Mouse (Mus musculus) liver, adult 2 months (tissue): ENCODE measurements around the gene Lrrc1. TPM values are rescaled to one million over a fixed set of nuclear protein-coding genes. Genes with fewer than 3 reads are reported as not detected.

Source experiments
- DNase-seq: peaks from one replicate; pipeline ENCODE4 v3.0.0-alpha.2; 2011; ENCODE audit warnings: low read depth, low spot score; ENCODE audit errors: extremely low read depth
- H3K27ac ChIP-seq: fragments of 200-500 bp; replicated peaks from 2 replicates; pipeline ENCODE4 v1.5.1; 2012; ENCODE audit warnings: low read depth, mild to moderate bottlenecking, control low read depth, inconsistent platforms, low read length; ENCODE audit not compliant: insufficient read depth
- H3K27me3 ChIP-seq: fragments of 200-500 bp; 2 replicates; pipeline ENCODE4 v1.6.1; 2012; ENCODE audit warnings: mild to moderate bottlenecking, moderate library complexity, low read length, inconsistent platforms; ENCODE audit not compliant: control insufficient read depth, insufficient read depth
- H3K36me3 ChIP-seq: fragments of 200-500 bp; 2 replicates; pipeline ENCODE4 v1.6.1; 2012; ENCODE audit warnings: low read length, inconsistent platforms; ENCODE audit not compliant: control insufficient read depth, insufficient read depth
- H3K4me1 ChIP-seq: fragments of 200-500 bp; 2 replicates; pipeline ENCODE4 v1.6.1; 2011; ENCODE audit warnings: low read length; ENCODE audit not compliant: control insufficient read depth, insufficient read depth
- H3K4me3 ChIP-seq: fragments of 200-500 bp; 2 replicates; pipeline ENCODE4 v1.5.1; 2011; ENCODE audit warnings: low read depth, mild to moderate bottlenecking, control low read depth, low read length, moderate library complexity; ENCODE audit not compliant: insufficient read depth
- H3K79me2 ChIP-seq: fragments of 200-500 bp; 2 replicates; pipeline ENCODE4 v1.6.1; 2012; ENCODE audit warnings: inconsistent platforms, mild to moderate bottlenecking, low read length, moderate library complexity; ENCODE audit not compliant: control insufficient read depth, insufficient read depth
- H3K9ac ChIP-seq: fragments of 200-500 bp; 2 replicates; pipeline ENCODE4 v1.6.1; 2012; ENCODE audit warnings: low read depth, mild to moderate bottlenecking, control low read depth, inconsistent platforms, low read length
- CTCF ChIP-seq: fragments of 200-500 bp; IDR thresholded peaks from 2 replicates; pipeline ENCODE4 v1.5.1; 2011; ENCODE audit warnings: low read depth, low read length, control low read depth
- POLR2A ChIP-seq: fragments of 200-500 bp; IDR thresholded peaks from 2 replicates; pipeline ENCODE4 v1.6.1; 2011; ENCODE audit warnings: low read length, control low read depth; ENCODE audit not compliant: insufficient read depth; ENCODE audit errors: extremely low read depth
- WGBS: fragments of 180-500 bp; shearing (Covaris S2); methylation state at CpG from one replicate; pipeline ENCODE4 v1.1.7; 2018; 5-methylcytosine and 5-hydroxymethylcytosine counted together
- polyA plus RNA-seq: library from polyadenylated mRNA; depleted of rRNA; stranded (reverse); fragments of >200 nt; gene quantifications from 2 replicates; pipeline ENCODE4 v1.2.3, GENCODE M21; 2012
- total RNA-seq: library from RNA; depleted of rRNA; stranded (reverse); fragments of >200 nt; gene quantifications from 2 replicates; pipeline ENCODE4 v1.2.3, GENCODE M21; 2014

Gene Lrrc1
- total and polyA plus RNA-seq, 2 experiments, result 0.40 to 1.4 TPM

DNA sequence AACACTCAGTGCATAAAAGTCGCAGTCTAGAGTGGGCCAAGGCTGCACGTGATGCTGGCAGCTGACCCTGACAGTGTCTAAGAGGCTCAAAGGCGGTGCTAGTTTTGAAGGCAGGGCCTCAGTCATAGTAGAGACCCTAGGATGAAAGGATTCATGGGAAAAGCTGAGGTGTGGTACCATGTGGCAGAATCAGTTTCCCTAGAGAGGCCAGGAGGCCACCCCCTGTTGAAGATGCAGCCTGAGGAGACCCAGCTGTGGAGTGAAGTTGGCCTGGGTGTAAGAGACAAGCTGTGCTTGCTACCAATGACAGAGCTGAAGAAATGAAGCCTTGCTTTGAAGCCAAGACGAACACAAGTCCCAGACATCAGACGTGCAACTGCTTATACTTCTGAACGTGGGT is 107.5 kb downstream of the Lrrc1 start:
- Histone ChIP-seq H3K27ac (no peak overlapping the region), H3K4me1 (no peaks in the 10 kb centered on the region), H3K36me3 (no peaks in the 10 kb centered on the region), H3K9ac (no peak overlapping the region), H3K27me3 (no peaks in the 10 kb centered on the region), H3K79me2 (no peaks in the 10 kb centered on the region), H3K4me3 (no peak overlapping the region)
- 92% methylated on average over 6 of the region's 6 CpGs for WGBS
- no peak for DNase-seq
- TF ChIP-seq CTCF (no peak), POLR2A (no peak)

GRCm38 (mm10) chr9:77434965-77435364 is 109.7 kb downstream of the Lrrc1 start:
- no peak for DNase-seq
- no peak overlapping the region for H3K27ac ChIP-seq
- TF ChIP-seq POLR2A, result no peak
- TF ChIP-seq CTCF, result no peak
- H3K4me1 ChIP-seq, result no peaks in the 10 kb centered on the region
- H3K4me3 ChIP-seq, result no peak overlapping the region
- no peaks in the 10 kb centered on the region for H3K27me3 ChIP-seq
- WGBS, result 76% methylated on average over 12 of the region's 12 CpGs
- no peaks in the 10 kb centered on the region for H3K79me2 ChIP-seq
- no peak overlapping the region for H3K9ac ChIP-seq
- no peaks in the 10 kb centered on the region for H3K36me3 ChIP-seq

GRCm38 (mm10) chr9:77433476-77433875 is 111.2 kb downstream of the Lrrc1 start:
- peaks cover 2% of the 10 kb centered on the region; the same call in 1 of the 2 replicates for H3K4me1 ChIP-seq
- DNase-seq, result no peak

DNA sequence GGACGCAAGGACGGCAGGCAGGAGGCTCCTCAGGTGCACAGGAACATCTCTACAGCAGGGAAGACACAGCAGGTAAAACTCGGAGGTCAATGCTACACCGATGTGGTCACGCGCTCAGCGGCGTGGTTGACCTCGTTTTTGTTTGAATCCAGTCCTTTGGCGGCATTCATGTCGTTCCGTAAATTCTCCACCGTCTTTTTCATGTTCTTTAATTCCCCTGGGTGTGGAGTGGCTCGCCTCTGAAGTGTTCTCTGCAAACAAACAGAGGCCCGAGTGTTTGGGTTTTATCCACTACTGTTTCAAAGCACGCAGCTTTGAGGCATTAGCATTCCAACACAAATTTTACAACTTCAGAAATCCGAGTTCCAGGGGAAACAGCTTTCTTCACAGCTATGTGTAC is 112.6 kb downstream of the Lrrc1 start:
- H3K27ac ChIP-seq, result no peak overlapping the region
- no peak for DNase-seq
- peaks cover 2% of the 10 kb centered on the region; the same call in 1 of the 2 replicates for H3K4me1 ChIP-seq
- 93% methylated on average over 17 of the region's 17 CpGs for WGBS
- no peaks in the 10 kb centered on the region for H3K36me3 ChIP-seq
- H3K9ac ChIP-seq, result no peak overlapping the region
- peaks cover 2% of the 10 kb centered on the region; the same call in 1 of the 2 replicates for H3K27me3 ChIP-seq
- no peak overlapping the region for H3K4me3 ChIP-seq
- TF ChIP-seq POLR2A, result no peak
- no peak for TF ChIP-seq CTCF
- no peaks in the 10 kb centered on the region for H3K79me2 ChIP-seq

More at GRCm38 (mm10) chr9:77433476-77433875, 111.2 kb downstream of the Lrrc1 start:
- no peak overlapping the region for H3K27ac ChIP-seq
- no peak overlapping the region for H3K9ac ChIP-seq
- H3K27me3 ChIP-seq, result no peaks in the 10 kb centered on the region
- 91% methylated on average over 4 of the region's 4 CpGs for WGBS
- TF ChIP-seq POLR2A (no peak), CTCF (no peak)
- no peak overlapping the region for H3K4me3 ChIP-seq
- H3K36me3 ChIP-seq, result no peaks in the 10 kb centered on the region
- H3K79me2 ChIP-seq, result no peaks in the 10 kb centered on the region

DNA sequence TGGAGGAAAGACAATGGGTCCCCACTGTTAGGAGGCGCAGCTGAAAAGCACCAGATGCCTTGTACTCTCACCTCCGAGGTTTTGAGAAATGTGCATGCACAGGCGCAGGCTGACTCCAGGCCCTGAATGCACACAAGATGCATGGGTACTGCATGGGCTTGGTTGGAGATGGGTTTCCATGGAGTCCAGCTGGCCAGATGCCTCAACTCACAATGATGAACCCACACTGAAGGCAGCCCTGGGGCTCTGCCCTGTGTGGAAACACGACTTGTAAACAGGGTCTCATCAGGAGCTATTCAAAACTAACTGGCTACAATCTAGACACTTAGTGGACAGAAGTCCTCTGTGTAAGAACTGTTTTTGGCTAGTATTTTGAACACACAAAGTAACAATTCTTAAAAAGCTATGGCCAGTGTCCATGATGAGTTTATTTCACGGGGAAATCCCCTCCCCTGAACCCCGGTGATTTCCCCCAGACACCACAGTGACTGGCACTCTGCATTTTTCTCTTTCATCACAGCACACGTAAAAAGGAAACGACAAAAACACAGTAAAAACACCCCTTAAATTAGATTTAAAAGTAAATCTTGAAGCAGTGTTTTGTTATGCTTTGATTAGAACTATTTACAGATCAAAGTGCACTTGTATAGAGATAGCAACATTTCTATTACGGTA is 114.1 kb downstream of the Lrrc1 start:
- Histone ChIP-seq H3K27ac (no peak overlapping the region), H3K4me1 (peaks cover 2% of the 10 kb centered on the region; the same call in 1 of the 2 replicates), H3K36me3 (no peaks in the 10 kb centered on the region), H3K27me3 (peaks cover 2% of the 10 kb centered on the region; the same call in 1 of the 2 replicates), H3K4me3 (no peak overlapping the region), H3K9ac (no peak overlapping the region), H3K79me2 (no peaks in the 10 kb centered on the region)
- DNase-seq, result no peak
- 75% methylated on average over 9 of the region's 9 CpGs for WGBS
- TF ChIP-seq CTCF (no peak), POLR2A (no peak)
